Mouse (Mus musculus) G1E (cell line): ENCODE measurements around the gene Gm9944.

ENCODE experiments used
- CTCF ChIP-seq: IDR thresholded peaks from 2 replicates; pipeline ENCODE4 v1.5.1; 2012; ENCODE audit warnings: low read depth, low read length, inconsistent platforms, mixed read lengths
- GATA1 ChIP-seq: IDR thresholded peaks from 2 replicates; pipeline ENCODE4 v1.6.1; 2012; ENCODE audit warnings: borderline replicate concordance, low read length, inconsistent platforms, mixed read lengths
- GATA2 ChIP-seq: IDR thresholded peaks from 2 replicates; pipeline ENCODE4 v1.6.1; 2012; ENCODE audit warnings: low read depth, low read length, inconsistent platforms, borderline replicate concordance
- POLR2AphosphoS5 ChIP-seq: IDR thresholded peaks from 2 replicates; pipeline ENCODE4 v1.6.1; 2012; ENCODE audit warnings: low read depth, low read length, inconsistent platforms; ENCODE audit not compliant: insufficient replicate concordance
- TAL1 ChIP-seq: conservative IDR thresholded peaks from 2 replicates; pipeline ENCODE4 v1.6.1; 2012; ENCODE audit warnings: low read depth, low read length, inconsistent platforms, mixed read lengths

DNA sequence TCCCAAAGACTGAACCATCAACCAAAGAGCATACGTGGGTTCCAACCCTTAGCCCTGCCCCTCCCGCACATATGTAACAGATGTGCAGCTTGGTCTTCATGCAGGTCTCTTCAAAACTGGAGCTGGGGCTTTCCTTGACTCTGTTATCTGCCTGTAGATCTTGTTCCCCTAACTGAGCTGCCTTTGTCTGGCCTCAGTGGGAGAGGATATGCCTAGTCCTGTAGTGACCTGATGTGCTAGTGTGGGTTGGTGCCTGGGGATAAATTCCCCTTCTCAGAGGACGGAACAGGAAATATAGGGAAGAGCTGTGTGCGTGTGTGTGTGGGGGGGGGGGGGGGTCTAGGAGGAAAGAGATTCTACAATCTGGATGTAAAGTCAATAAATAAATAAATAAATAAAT is 12.0 kb downstream of the Gm9944 start:
- TF ChIP-seq CTCF (no peak), GATA1 (no peak), TAL1 (no peak), POLR2AphosphoS5 (no peak), GATA2 (no peak)
